Mouse (Mus musculus) ovary, postnatal 14 days (tissue): ENCODE data around the gene Ccni.

Experiments
- DNase-seq: peaks from one replicate; pipeline ENCODE4 v3.0.0; 2022; ENCODE audit warnings: low spot score

Ccni gene

DNA sequence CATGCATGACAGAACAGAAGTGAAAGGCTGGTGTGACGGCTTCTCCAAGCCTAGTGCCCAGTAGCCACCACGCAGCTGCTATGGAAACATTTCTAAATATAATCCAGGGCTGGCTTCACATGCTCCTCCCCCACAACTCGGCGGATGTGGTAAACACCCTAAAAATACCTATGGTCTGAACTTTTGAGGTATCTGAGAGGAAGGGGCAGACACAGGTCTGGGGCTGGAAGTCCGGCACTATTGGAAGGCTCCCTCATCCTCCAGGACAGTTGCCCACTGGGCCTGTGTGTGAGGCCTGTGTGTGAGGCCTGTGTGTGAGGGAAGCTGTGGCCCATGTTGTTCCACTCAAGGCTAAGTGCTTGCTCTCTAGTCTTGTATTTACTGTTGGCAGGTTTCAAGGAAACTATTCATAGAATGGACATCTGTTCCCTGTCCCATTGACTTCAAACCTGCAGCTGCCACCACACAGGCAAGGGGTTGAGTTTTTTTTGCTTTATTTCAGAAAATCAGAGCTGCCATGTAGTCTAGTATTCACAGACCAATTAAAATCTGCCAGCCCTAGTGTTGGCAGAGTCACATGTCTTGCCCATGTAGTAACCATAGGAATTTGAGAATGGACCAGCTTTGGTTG, 69.2 kb downstream of the Ccni start:
- DNase-seq = no peak

DNA sequence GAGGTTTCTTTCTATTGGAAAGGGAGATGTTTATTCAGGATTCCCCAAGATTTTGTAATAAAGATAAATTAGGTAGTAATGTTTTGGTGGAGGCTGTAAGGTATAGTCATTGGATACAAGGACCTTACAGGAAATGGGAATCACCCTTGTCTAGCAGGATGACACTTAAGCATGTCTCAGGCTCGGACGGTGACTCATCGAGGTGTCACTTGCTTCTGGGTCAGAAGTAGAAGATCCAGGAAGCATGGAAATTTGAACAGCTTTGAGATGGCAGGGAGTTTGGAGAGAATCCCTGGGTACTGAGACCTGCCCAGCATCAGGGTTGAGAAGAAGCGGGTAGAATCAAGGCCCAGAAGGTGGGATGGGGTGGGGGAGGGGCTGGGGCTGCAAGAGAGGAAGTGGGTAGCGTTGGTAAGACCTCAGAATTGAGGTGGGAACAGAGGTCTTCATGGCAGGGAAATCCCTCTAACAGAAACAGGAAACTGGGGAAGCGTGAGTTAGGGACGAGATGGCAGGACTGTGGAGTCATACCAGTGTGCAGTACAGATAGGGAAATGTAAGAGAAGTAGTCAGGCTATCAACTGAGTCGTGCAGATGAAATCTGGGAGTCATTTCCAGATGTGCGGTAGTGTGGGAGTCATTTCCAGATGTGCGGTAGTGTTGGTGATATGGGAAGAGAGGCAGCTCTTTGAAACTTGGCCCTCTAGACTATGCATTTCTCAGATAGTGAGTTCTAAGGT, 70.8 kb downstream of the Ccni start:
- DNase-seq = no peak

DNA sequence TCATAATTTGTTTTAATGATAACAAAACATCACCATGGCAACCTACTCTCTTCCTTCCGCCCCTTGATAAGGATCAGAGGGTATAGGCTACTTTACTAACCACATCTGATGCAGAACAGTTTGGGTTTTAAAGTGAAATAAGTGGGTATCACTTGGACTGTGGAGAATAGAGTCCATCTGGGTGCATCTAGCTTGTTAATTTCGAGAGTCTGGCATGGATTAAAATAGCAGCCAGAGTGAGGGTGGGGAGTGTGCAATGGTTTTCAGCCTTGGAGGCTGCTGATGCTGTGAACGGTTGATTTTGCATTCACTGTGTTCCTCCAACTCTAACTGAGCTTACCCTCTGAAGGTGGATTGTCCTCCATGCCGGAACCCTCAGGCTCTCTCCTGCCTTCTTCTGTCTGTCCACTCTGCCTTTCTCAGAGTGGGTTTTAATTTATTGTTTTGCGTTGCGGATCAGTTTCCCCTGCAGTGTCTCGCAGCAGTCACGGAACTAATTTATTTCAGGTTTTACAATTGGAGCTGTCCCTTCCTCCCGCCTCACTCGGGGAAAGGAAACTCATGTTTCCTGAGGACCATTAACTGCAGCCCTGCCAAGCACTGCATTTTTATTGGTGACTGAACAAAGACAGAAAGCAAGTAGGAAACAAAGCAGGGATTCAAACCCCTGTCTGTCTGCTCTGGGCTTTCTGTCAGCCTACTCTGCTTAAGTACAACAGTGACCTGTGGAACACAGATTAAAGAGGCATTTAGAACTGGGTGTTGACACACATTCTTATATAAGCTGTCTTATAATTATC, 72.7 kb downstream of the Ccni start:
- no peak for DNase-seq
